ENCODE assay signal across 14 mouse cellular contexts in genomic region chr4:71756441-71757221, GRCm38 (mm10). TPM values are rescaled to one million over a fixed set of nuclear protein-coding genes. Genes with fewer than 3 reads are reported as not detected.
DNase-seq lines count a peak whose midpoint lies in the region; ATAC-seq lines count a peak whose summit lies in the region.
"Had no signal": no experiment of that assay in that cellular context is flagged by ENCODE, and none has a peak within 500 bp of the region (broad histone marks: within the 10 kb centered on the region; RNA-seq: fewer than 3 reads in every experiment).

No protein-coding gene starts in this region.

- no peak overlapping the region for H3K9ac ChIP-seq in kidney, embryonic 15.5 days
- no peak overlapping the region for H3K9ac ChIP-seq in stomach, embryonic 16.5 days (ENCODE audit: low read length)
- no peak overlapping the region for H3K9ac ChIP-seq in forebrain, embryonic 16.5 days (replicated peaks; ENCODE audit: low read depth, low read length)

- H3K9me3 ChIP-seq in kidney, embryonic 15.5 days (replicated peaks): no peaks in the 10 kb centered on the region
- H3K9me3 ChIP-seq in stomach, embryonic 16.5 days (replicated peaks; ENCODE audit: control insufficient read depth, low read length): no peaks in the 10 kb centered on the region
- no peaks in the 10 kb centered on the region for H3K9me3 ChIP-seq in forebrain, embryonic 16.5 days (ENCODE audit: control insufficient read depth, low read length)
- H3K9me3 ChIP-seq: forebrain, embryonic 10.5 days had no signal

- peaks cover 4% of the 10 kb centered on the region; the same call in 1 of the 2 replicates for H3K4me1 ChIP-seq in kidney, embryonic 15.5 days
- H3K4me1 ChIP-seq in stomach, embryonic 16.5 days (ENCODE audit: control insufficient read depth, insufficient read depth, low read length): peaks cover 4% of the 10 kb centered on the region
- H3K4me1 ChIP-seq in forebrain, embryonic 16.5 days (replicated peaks; ENCODE audit: control insufficient read depth, insufficient read depth, low read length): no peaks in the 10 kb centered on the region
- H3K4me1 ChIP-seq: forebrain, embryonic 10.5 days had no signal

- 50% methylated on average over 11 of the region's 11 CpGs for WGBS in kidney, embryonic 15.5 days
- 55% methylated on average over 11 of the region's 11 CpGs for WGBS in stomach, embryonic 16.5 days
- 82% methylated on average over 11 of the region's 11 CpGs for WGBS in forebrain, embryonic 16.5 days

- peak; percentile 85 for ATAC-seq in kidney, embryonic 15.5 days (replicated peaks; ENCODE audit: low FRiP score)
- peak; percentile 72 for ATAC-seq in stomach, embryonic 16.5 days (ENCODE audit: insufficient read depth, low FRiP score)
- no peak for ATAC-seq in forebrain, embryonic 16.5 days

- H3K27ac ChIP-seq in kidney, embryonic 15.5 days: peak overlapping the region; percentile 68
- H3K27ac ChIP-seq in stomach, embryonic 16.5 days (ENCODE audit: low read length): peak overlapping the region; percentile 55
- no peak overlapping the region for H3K27ac ChIP-seq in forebrain, embryonic 16.5 days (ENCODE audit: low read length)
- H3K27ac ChIP-seq: forebrain, embryonic 10.5 days had no signal

- no peaks in the 10 kb centered on the region for H3K36me3 ChIP-seq in kidney, embryonic 15.5 days
- H3K36me3 ChIP-seq in stomach, embryonic 16.5 days (ENCODE audit: control insufficient read depth, insufficient read depth, low read length): no peaks in the 10 kb centered on the region
- no peaks in the 10 kb centered on the region for H3K36me3 ChIP-seq in forebrain, embryonic 16.5 days (ENCODE audit: control insufficient read depth, insufficient read depth)
- H3K36me3 ChIP-seq: forebrain, embryonic 10.5 days had no signal

- H3K27me3 ChIP-seq in kidney, embryonic 15.5 days: no peaks in the 10 kb centered on the region
- no peaks in the 10 kb centered on the region for H3K27me3 ChIP-seq in stomach, embryonic 16.5 days (ENCODE audit: control insufficient read depth, insufficient read depth, low read length)
- no peaks in the 10 kb centered on the region for H3K27me3 ChIP-seq in forebrain, embryonic 16.5 days (replicated peaks; ENCODE audit: control insufficient read depth, insufficient read depth, low read length)

- peak; percentile 10 to 11 for DNase-seq in cerebellum, postnatal 25 days
- no peak for DNase-seq in cerebellum, adult 11-12 months
- peak; percentile 18 for DNase-seq in lung, postnatal 10 days
- no peak for DNase-seq in lung, postnatal 36 days
- no peak for DNase-seq in thymus, postnatal 0 days (ENCODE audit: low spot score)
- DNase-seq: cerebellum, adult 8-10 months; gastrocnemius, postnatal 10 days; heart, postnatal 4 days; retina, postnatal 1 day had no signal

- no peak overlapping the region for H3K4me3 ChIP-seq in kidney, embryonic 15.5 days (replicated peaks)
- no peak overlapping the region for H3K4me3 ChIP-seq in stomach, embryonic 16.5 days (replicated peaks; ENCODE audit: low read length)
- no peak overlapping the region for H3K4me3 ChIP-seq in forebrain, embryonic 16.5 days (replicated peaks; ENCODE audit: low read length)
- H3K4me3 ChIP-seq: forebrain, embryonic 10.5 days had no signal

- no peak overlapping the region for H3K4me2 ChIP-seq in kidney, embryonic 15.5 days
- no peak overlapping the region for H3K4me2 ChIP-seq in stomach, embryonic 16.5 days (ENCODE audit: low read depth, low read length)
- no peak overlapping the region for H3K4me2 ChIP-seq in forebrain, embryonic 16.5 days (ENCODE audit: low read length)

RNA-seq across cellular contexts. Expression of gene Gm11232, which starts 1.1 kb away (rescaled TPM):
- 2.4 TPM in 2 replicates for polyA plus RNA-seq in kidney, embryonic 15.5 days (2015; fragmentation: Nextera tagmentation; extraction: Ambion mirVana)
- polyA plus RNA-seq in stomach, embryonic 16.5 days (2015; fragmentation: Nextera tagmentation; extraction: Ambion mirVana): 0.40 and 0.45 TPM in 2 replicates
- 0.18 and 0.24 TPM in 2 replicates for polyA plus RNA-seq in thymus, postnatal 0 days (2015; fragmentation: Nextera tagmentation; extraction: Ambion mirVana)
- not detected in 2 replicates for polyA plus RNA-seq in forebrain, embryonic 16.5 days (2015; fragmentation: Nextera tagmentation; extraction: Ambion mirVana)
- polyA plus RNA-seq: forebrain, embryonic 10.5 days; liver, embryonic 16.5 days had no signal

Comparison
In these comparisons a context has a peak if more than half of its experiments do, and no peak if none do; other contexts are left out.
1. DNase-seq: peak in cerebellum, postnatal 25 days (2 of 2) and lung, postnatal 10 days (single experiment); none in cerebellum, adult 11-12 months (single experiment), lung, postnatal 36 days (single experiment) and thymus, postnatal 0 days (single experiment).